Mouse (Mus musculus): ENCODE results near the gene Otop3. TPM values are rescaled to one million over a fixed set of nuclear protein-coding genes. Genes with fewer than 3 reads are reported as not detected.
A peak's percentile ranks its signal among the peaks of the same experiment; 100 is the strongest.
"Not testable (repeated sequence)": the region's sequence is repeated elsewhere in the genome, so short reads cannot be mapped to it uniquely, and the experiment has no call there.

The Otop3 gene
- polyA plus RNA-seq, 1 experiment from 2014 or later: 0.37 TPM

DNA sequence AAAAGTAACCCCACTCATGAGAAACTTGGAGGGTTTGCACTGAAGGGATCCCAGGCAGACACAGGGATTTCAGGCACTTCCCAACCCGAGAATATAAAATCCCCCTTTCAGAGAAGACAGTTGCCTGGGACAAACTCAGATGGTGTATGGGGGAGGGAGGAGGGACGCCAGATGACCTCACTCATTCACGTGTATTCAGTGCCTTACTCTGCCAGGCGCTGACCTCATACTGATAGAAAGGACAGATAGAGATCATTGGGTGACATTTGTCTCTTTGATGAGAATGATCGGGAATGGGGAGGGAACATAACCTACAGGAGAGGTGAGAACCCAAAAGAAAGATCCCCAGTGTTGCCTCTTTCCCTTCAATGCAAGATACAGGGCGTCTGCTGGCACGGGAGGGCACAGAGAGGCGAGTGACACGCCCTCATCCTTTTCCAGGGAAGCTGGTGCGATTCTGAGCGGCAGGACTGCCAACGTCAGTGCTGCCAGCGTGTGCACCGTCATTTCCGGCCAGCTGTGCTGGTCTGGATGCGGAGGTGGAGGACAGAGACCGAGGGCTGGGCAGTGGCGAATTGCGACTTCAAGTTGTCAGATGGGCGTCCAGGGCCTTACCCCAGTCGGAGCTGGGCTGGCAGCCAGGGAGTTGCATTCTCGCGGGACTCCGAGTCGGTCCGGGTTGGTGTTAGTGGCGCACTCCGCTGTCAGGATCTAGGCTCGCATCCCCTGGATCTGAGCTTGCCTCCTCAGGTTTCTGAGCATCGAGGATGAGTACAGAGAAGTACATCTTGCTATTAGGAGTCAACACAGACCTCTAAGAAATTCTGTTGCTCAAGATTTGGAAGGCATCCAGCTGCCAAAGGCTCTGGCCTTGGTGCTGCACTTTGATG is 39.5 kb downstream of the Otop3 start:
- 0 out of 2 replicates have a peak, but pooled peaks cover 6% of the 10 kb centered on the region for H3K9me3 ChIP-seq (replicated peaks)
- 3% methylated on average over 30 of the region's 30 CpGs for WGBS
- H3K27me3 ChIP-seq (ENCODE audit: low read depth, poor library complexity, severe bottlenecking): peaks cover 79% of the 10 kb centered on the region
- peak; percentile 61 for DNase-seq (ENCODE audit: low spot score)
- no peaks in the 10 kb centered on the region for H3K36me3 ChIP-seq
- peaks cover 12% of the 10 kb centered on the region for H3K4me1 ChIP-seq
- H3K27ac ChIP-seq (replicated peaks): peak overlapping the region; percentile 72
- H3K4me3 ChIP-seq: peak overlapping the region; percentile 57

GRCm38 (mm10) chr11:115374695-115375425 is 40.3 kb downstream of the Otop3 start:
- H3K27me3 ChIP-seq (ENCODE audit: low read depth, poor library complexity, severe bottlenecking): peaks cover 70% of the 10 kb centered on the region
- DNase-seq (ENCODE audit: low spot score): no peak
- H3K9me3 ChIP-seq (replicated peaks): 0 out of 2 replicates have a peak, but pooled peaks cover 6% of the 10 kb centered on the region
- whole genome bisulfite sequencing: 67% methylated on average over 12 of the region's 12 CpGs
- no peak overlapping the region for H3K27ac ChIP-seq (replicated peaks)
- peaks cover 12% of the 10 kb centered on the region for H3K4me1 ChIP-seq
- H3K36me3 ChIP-seq: no peaks in the 10 kb centered on the region
- H3K4me3 ChIP-seq: peak overlapping the region; percentile 57

GRCm38 (mm10) chr11:115376722-115377121 is 42.2 kb downstream of the Otop3 start:
- H3K4me3 ChIP-seq: no peak overlapping the region
- H3K27me3 ChIP-seq (ENCODE audit: low read depth, poor library complexity, severe bottlenecking): peaks cover 59% of the 10 kb centered on the region
- 0 out of 2 replicates have a peak, but pooled peaks cover 6% of the 10 kb centered on the region for H3K9me3 ChIP-seq (replicated peaks)
- no peak overlapping the region for H3K27ac ChIP-seq (replicated peaks)
- peaks cover 22% of the 10 kb centered on the region for H3K4me1 ChIP-seq
- no peaks in the 10 kb centered on the region for H3K36me3 ChIP-seq
- DNase-seq (ENCODE audit: low spot score): no peak
- 77% methylated on average over 7 of the region's 7 CpGs for WGBS

GRCm38 (mm10) chr11:115377254-115377653 is 42.7 kb downstream of the Otop3 start:
- DNase-seq (ENCODE audit: low spot score): no peak
- H3K27me3 ChIP-seq (ENCODE audit: low read depth, poor library complexity, severe bottlenecking): peaks cover 53% of the 10 kb centered on the region
- 0 out of 2 replicates have a peak, but pooled peaks cover 6% of the 10 kb centered on the region for H3K9me3 ChIP-seq (replicated peaks)
- peaks cover 27% of the 10 kb centered on the region for H3K4me1 ChIP-seq
- H3K36me3 ChIP-seq: no peaks in the 10 kb centered on the region
- H3K4me3 ChIP-seq: no peak overlapping the region
- 88% methylated on average over 4 of the region's 4 CpGs for WGBS
- H3K27ac ChIP-seq (replicated peaks): no peak overlapping the region

- Histone ChIP-seq H3K36me3 (no peaks in the 10 kb centered on the region), H3K27ac (replicated peaks) (no peak overlapping the region), H3K4me3 (no peak overlapping the region), H3K9me3 (replicated peaks) (0 out of 2 replicates have a peak, but pooled peaks cover 6% of the 10 kb centered on the region), H3K27me3 (ENCODE audit: low read depth, poor library complexity, severe bottlenecking) (peaks cover 47% of the 10 kb centered on the region), H3K4me1 (peaks cover 33% of the 10 kb centered on the region)
- no peak for DNase-seq (ENCODE audit: low spot score)
- WGBS: 84% methylated on average over 7 of the region's 7 CpGs
Measured at GRCm38 (mm10) chr11:115377854-115378253, 43.3 kb downstream of the Otop3 start.

GRCm38 (mm10) chr11:115381276-115381675 is 46.7 kb downstream of the Otop3 start:
- Histone ChIP-seq H3K27me3 (ENCODE audit: low read depth, poor library complexity, severe bottlenecking) (peaks cover 20% of the 10 kb centered on the region), H3K4me3 (peak overlapping the region; percentile 94), H3K4me1 (peaks cover 54% of the 10 kb centered on the region), H3K36me3 (no peaks in the 10 kb centered on the region), H3K27ac (replicated peaks) (peak overlapping the region; percentile 98), H3K9me3 (replicated peaks) (0 out of 2 replicates have a peak, but pooled peaks cover 6% of the 10 kb centered on the region)
- 8% methylated on average over 9 of the region's 9 CpGs for WGBS
- no peak for DNase-seq (ENCODE audit: low spot score)

DNA sequence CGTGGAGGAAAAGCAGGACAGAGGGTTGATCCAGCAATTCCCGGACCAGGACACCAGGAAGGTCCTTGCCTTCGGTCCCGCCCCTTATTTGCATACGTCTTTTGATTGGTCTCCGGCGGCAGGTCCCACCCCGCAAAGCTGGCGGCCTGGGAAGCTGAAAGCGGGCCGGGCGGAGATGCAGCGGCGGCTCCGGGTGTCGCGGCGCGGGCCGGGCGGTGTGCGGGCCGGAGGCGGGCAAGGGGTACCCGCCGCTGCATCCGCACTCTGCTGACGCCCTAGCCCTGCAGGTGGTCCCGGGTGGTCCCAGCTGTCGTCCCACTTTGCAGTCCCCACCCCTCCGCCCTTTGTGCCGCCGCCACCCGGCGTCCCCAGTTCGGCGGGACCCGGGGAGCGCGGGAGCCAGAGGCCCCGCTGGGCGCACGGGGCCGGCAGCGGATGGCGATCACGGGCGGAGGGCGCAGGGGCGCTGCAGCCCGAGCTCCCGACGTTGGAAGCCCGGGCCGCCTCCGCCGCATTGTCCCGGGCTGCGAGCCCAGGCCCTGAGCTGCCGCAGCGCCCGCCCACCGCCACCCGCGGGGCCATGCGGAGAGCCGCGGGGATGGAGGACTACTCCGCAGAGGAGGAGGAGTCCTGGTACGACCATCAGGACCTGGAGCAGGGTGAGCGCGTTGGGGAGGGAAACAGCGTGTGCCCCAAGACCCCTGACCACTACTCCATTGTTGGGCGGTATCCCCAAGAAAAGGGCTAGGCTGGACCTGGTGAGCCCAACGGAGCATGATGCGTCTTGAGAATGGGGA is 47.4 kb downstream of the Otop3 start, which contains the start of gene Cdr2l:
TSS of gene Cdr2l (plus strand) at position 174 of the 797 bp plus-strand sequence.
- Histone ChIP-seq H3K27ac (replicated peaks) (peak within 1 kb of the TSS; percentile 98), H3K4me3 (peak within 1 kb of the TSS; percentile 94), H3K4me1 (peaks cover 54% of the 10 kb centered on the region), H3K36me3 (peaks cover 3% of the 10 kb centered on the region; the same call in 1 of the 2 replicates), H3K9me3 (replicated peaks) (0 out of 2 replicates have a peak, but pooled peaks cover 6% of the 10 kb centered on the region), H3K27me3 (ENCODE audit: low read depth, poor library complexity, severe bottlenecking) (peaks cover 14% of the 10 kb centered on the region; the same call in 1 of the 2 replicates)
- under 1% methylated on average over 75 of the region's 76 CpGs for WGBS
- peak; percentile 92 for DNase-seq (ENCODE audit: low spot score)

GRCm38 (mm10) chr11:115382891-115383290 is 48.4 kb downstream of the Otop3 start:
- H3K27me3 ChIP-seq (ENCODE audit: low read depth, poor library complexity, severe bottlenecking): peaks cover 13% of the 10 kb centered on the region; the same call in 1 of the 2 replicates
- H3K4me3 ChIP-seq: peak overlapping the region; percentile 94
- peaks cover 54% of the 10 kb centered on the region for H3K4me1 ChIP-seq
- H3K27ac ChIP-seq (replicated peaks): peak overlapping the region; percentile 98
- 21% methylated on average over 5 of the region's 5 CpGs for WGBS
- no peak for DNase-seq (ENCODE audit: low spot score)
- H3K36me3 ChIP-seq: peaks cover 7% of the 10 kb centered on the region
- H3K9me3 ChIP-seq (replicated peaks): 0 out of 2 replicates have a peak, but pooled peaks cover 5% of the 10 kb centered on the region

GRCm38 (mm10) chr11:115383701-115384474 is 49.4 kb downstream of the Otop3 start:
- 0 out of 2 replicates have a peak overlapping the region, but pooled peaks have one; percentile 98 for H3K27ac ChIP-seq (replicated peaks)

DNA sequence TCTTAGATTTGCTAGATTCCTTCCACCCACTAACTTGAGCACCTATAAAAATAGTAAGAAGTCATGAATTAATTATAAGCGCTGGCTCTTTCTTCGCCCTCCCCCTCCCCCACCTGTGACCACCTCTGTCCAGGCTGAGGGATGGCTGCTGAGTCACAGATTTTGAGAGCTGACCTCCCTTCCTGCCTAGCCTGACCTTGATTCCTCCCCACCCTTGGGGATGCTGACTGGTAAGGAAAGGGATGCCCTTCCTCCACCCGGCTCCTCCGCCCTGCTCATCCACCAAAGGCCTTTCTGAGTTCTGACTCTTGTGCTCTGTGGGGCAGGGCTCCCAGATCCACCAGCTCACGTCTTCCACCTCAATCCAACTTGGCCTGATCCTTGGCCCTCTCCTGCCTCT is 50.1 kb downstream of the Otop3 start:
- 72% methylated on average over 5 of the region's 5 CpGs for WGBS
- DNase-seq (ENCODE audit: low spot score): no peak
- Histone ChIP-seq H3K27ac (replicated peaks) (peak overlapping the region; percentile 49; the same call in 1 of the 2 replicates), H3K36me3 (peaks cover 20% of the 10 kb centered on the region), H3K27me3 (ENCODE audit: low read depth, poor library complexity, severe bottlenecking) (peaks cover 13% of the 10 kb centered on the region; the same call in 1 of the 2 replicates), H3K4me3 (peak overlapping the region; percentile 94; the same call in 1 of the 2 replicates), H3K4me1 (peaks cover 54% of the 10 kb centered on the region), H3K9me3 (replicated peaks) (no peaks in the 10 kb centered on the region)

More at GRCm38 (mm10) chr11:115383701-115384474, 49.4 kb downstream of the Otop3 start:
- no peak for DNase-seq (ENCODE audit: low spot score)
- Histone ChIP-seq H3K27me3 (ENCODE audit: low read depth, poor library complexity, severe bottlenecking) (peaks cover 13% of the 10 kb centered on the region; the same call in 1 of the 2 replicates), H3K4me1 (peaks cover 54% of the 10 kb centered on the region), H3K9me3 (replicated peaks) (no peaks in the 10 kb centered on the region), H3K4me3 (peak overlapping the region; percentile 94), H3K36me3 (peaks cover 16% of the 10 kb centered on the region)
- WGBS: 76% methylated on average over 16 of the region's 16 CpGs

DNA sequence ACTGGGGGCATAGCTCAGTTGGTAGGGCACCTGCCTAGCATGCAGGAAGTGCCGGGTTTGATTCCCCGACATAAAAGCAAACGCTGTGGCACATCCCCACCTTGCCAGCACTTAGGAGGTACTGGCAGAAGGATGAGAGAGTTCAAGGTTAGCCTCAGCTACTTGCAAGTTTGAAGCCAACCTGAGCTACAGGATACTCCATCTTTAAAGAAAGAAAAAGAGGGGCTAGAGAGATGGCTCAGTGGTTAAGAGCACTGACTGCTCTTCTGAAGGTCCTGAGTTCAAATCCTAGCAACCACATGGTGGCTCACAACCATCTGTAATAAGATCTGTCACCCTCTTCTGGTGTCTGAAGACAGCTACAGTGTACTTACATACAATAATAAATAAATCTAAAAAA is 52.3 kb downstream of the Otop3 start:
- not testable (repeated sequence) for H3K27ac ChIP-seq (replicated peaks); DNase-seq (ENCODE audit: low spot score); H3K4me3 ChIP-seq; H3K9me3 ChIP-seq (replicated peaks); H3K27me3 ChIP-seq (ENCODE audit: low read depth, poor library complexity, severe bottlenecking)
- WGBS: 85% methylated on average over 3 of the region's 3 CpGs
- H3K36me3 ChIP-seq: peaks cover 41% of the 10 kb centered on the region
- peaks cover 43% of the 10 kb centered on the region for H3K4me1 ChIP-seq
